Mouse (Mus musculus) cortical plate, adult 2 months (tissue): ENCODE measurements at regions not wholly inside any gene's neighbourhood (a gene's known extent, or its start where the extent isn't known, plus 50 kb on each side); places are given as distances from the start of the nearest gene placed in this dataset.

Experiments used
- CTCF ChIP-seq: fragments of 200-500 bp; IDR thresholded peaks from 2 replicates; pipeline ENCODE4 v1.5.1; 2011; ENCODE audit warnings: mild to moderate bottlenecking, control low read depth, low read length; ENCODE audit not compliant: insufficient read depth; ENCODE audit errors: extremely low read depth
- POLR2A ChIP-seq: fragments of 200-500 bp; IDR thresholded peaks from 2 replicates; pipeline ENCODE4 v1.6.1; 2011; ENCODE audit warnings: mild to moderate bottlenecking, low read length, control low read depth; ENCODE audit not compliant: insufficient read depth; ENCODE audit errors: extremely low read depth

DNA sequence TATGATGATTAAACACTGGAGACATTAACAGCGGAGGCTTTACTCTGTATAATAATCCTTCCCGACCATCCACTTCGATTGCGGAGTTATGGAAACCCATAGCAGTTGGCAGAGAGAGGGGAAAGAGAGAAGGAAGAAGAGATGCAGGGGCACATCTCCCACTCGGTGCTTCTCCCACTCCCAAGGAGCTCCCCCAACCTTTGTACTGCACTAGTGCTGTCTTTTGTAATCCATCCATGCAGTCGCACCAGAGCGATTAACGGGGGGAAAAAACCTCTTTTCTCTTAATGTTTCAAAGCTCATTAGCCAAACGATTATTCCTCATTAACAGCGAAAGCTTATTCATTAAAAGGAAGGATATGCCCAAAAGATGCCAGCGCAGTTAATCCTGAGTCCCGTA is 244.6 kb upstream of the Pmfbp1 start:
- no peak for TF ChIP-seq POLR2A
- no peak for TF ChIP-seq CTCF
